Mouse (Mus musculus) lung, adult 2 months (tissue): ENCODE measurements around the gene Ern1.

Experiments used
- CTCF ChIP-seq: fragments of 200-500 bp; IDR thresholded peaks from 2 replicates; pipeline ENCODE4 v1.5.1; 2011; ENCODE audit warnings: mild to moderate bottlenecking, low read length, control low read depth; ENCODE audit not compliant: insufficient read depth
- POLR2A ChIP-seq: fragments of 200-500 bp; IDR thresholded peaks from 2 replicates; pipeline ENCODE4 v1.6.1; 2011; ENCODE audit warnings: low read depth, mild to moderate bottlenecking, control low read depth, low read length, borderline replicate concordance; ENCODE audit errors: extremely low read depth

GRCm38 (mm10) chr11:106477505-106478160 is 10.0 kb downstream of the Ern1 start:
- no peak for TF ChIP-seq CTCF
- TF ChIP-seq POLR2A, result no peak
